Mouse (Mus musculus) myocyte (in vitro differentiated cells): ENCODE results near the gene Pak3. TPM values are rescaled to one million over a fixed set of nuclear protein-coding genes. Genes with fewer than 3 reads are reported as not detected.
A peak's percentile ranks its signal among the peaks of the same experiment; 100 is the strongest.

Experiments
- H3K27me3 ChIP-seq: one replicate; pipeline ENCODE4 v1.6.1; 2011; ENCODE audit not compliant: control insufficient read depth, insufficient read depth, insufficient read length
- H3K36me3 ChIP-seq: one replicate; pipeline ENCODE4 v1.6.1; 2011; ENCODE audit not compliant: control insufficient read depth, insufficient read depth
- H3K4me2 ChIP-seq: one replicate; pipeline ENCODE4 v1.6.1; 2011; ENCODE audit warnings: low read depth, control low read depth
- H3K4me3 ChIP-seq: one replicate; pipeline ENCODE4 v1.5.1; 2011; ENCODE audit warnings: mild to moderate bottlenecking, control low read depth, moderate library complexity
- H3K79me2 ChIP-seq: one replicate; pipeline ENCODE4 v1.6.1; 2011; ENCODE audit not compliant: control insufficient read depth, insufficient read depth
- H3ac ChIP-seq: one replicate; pipeline ENCODE4 v1.6.1; 2011; ENCODE audit not compliant: control insufficient read depth, insufficient read length
- CEBPB ChIP-seq: IDR thresholded peaks from 2 replicates; pipeline ENCODE4 v1.6.1; 2011; ENCODE audit warnings: mild to moderate bottlenecking, moderate library complexity; ENCODE audit not compliant: poor library complexity, insufficient read depth, severe bottlenecking
- E2F4 ChIP-seq: IDR thresholded peaks from one replicate; pipeline ENCODE4 v1.6.1; 2011; ENCODE audit warnings: mild to moderate bottlenecking, control low read depth, moderate library complexity; ENCODE audit not compliant: insufficient read depth
- MAX ChIP-seq: IDR thresholded peaks from one replicate; pipeline ENCODE4 v1.6.1; 2011; ENCODE audit warnings: low read depth, mild to moderate bottlenecking, control low read depth
- MYOD1 ChIP-seq, 3 experiments: IDR thresholded peaks; one replicate each; pipeline ENCODE4 v1.6.1; 2011; ENCODE audit warnings: control low read depth in 2 of 3, low read depth in 2 of 3, mild to moderate bottlenecking in 2 of 3, moderate library complexity in 1 of 3; ENCODE audit not compliant: insufficient read length in 2 of 3, control insufficient read depth in 1 of 3
- MYOG ChIP-seq, 3 experiments: IDR thresholded peaks; one replicate each; pipeline ENCODE4 v1.6.1; 2011; ENCODE audit warnings: control low read depth in 2 of 3, low read depth in 2 of 3, mild to moderate bottlenecking in 2 of 3; ENCODE audit not compliant: insufficient read length in 2 of 3, control insufficient read depth in 1 of 3, insufficient read depth in 1 of 3
- POLR2A ChIP-seq: IDR thresholded peaks from one replicate; pipeline ENCODE4 v1.6.1; 2011; ENCODE audit warnings: low read depth, mild to moderate bottlenecking, control low read depth, moderate library complexity; ENCODE audit not compliant: insufficient read length
- POLR2AphosphoS2 ChIP-seq: IDR thresholded peaks from one replicate; pipeline ENCODE4 v1.6.1; 2011; ENCODE audit warnings: low read depth, control low read depth; ENCODE audit not compliant: insufficient read length
- REST ChIP-seq: IDR thresholded peaks from one replicate; pipeline ENCODE4 v1.6.1; 2011; ENCODE audit warnings: mild to moderate bottlenecking, control low read depth, moderate library complexity; ENCODE audit not compliant: insufficient read depth, insufficient read length
- SRF ChIP-seq: IDR thresholded peaks from one replicate; pipeline ENCODE4 v1.6.1; 2011; ENCODE audit warnings: low read depth; ENCODE audit not compliant: control insufficient read depth, insufficient read length
- TCF12 ChIP-seq: IDR thresholded peaks from one replicate; pipeline ENCODE4 v1.6.1; 2011; ENCODE audit warnings: mild to moderate bottlenecking, control low read depth; ENCODE audit not compliant: poor library complexity, insufficient read depth, severe bottlenecking
- TCF3 ChIP-seq: IDR thresholded peaks from one replicate; pipeline ENCODE4 v1.6.1; 2011; ENCODE audit warnings: low read depth, control low read depth; ENCODE audit not compliant: insufficient read length
- USF1 ChIP-seq: IDR thresholded peaks from one replicate; pipeline ENCODE4 v1.6.1; 2011; ENCODE audit warnings: low read depth, mild to moderate bottlenecking, control low read depth, moderate library complexity
- polyA plus RNA-seq: library from polyadenylated mRNA; unstranded; fragments of >200 nt; fragmentation: generic; extraction: Trizol; gene quantifications from one replicate; pipeline ENCODE4 v1.2.1, GENCODE M21; 2012; ENCODE audit warnings: missing spikeins

Gene Pak3
- polyA plus RNA-seq, 1 experiment = 0.55 TPM

DNA sequence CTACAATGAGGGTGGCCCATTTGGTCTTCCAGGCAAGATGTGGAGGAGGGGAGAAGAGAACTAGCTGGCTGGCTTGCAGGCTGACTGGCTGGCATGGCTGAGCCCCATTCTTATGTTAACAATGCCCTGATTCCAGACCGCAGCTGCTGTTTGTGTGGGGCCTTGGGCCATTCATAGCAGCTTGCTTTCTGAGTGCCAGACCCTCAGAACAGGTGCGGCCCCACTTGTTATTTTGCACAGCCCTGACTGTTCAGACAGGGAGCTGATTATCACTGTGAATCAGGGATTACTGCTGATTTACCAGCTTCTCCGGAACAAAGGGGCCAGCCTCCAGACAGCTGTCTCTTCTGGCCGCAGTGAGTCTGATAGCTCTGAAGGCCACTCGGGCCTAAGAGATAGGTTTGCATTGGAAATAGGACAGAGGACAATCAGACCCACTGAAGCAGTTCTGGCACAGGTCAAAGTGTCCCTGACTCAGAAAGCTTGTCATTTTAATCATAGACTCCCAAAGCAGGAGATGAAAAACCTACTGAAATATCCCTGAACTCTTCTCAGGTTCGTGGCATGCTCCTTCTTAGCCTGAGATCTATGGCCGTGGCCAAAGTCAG lies 24.9 kb downstream of the Pak3 start:
- no peaks in the 10 kb centered on the region for H3K27me3 ChIP-seq
- H3K4me3 ChIP-seq = no peak overlapping the region
- no peak overlapping the region for H3ac ChIP-seq
- H3K36me3 ChIP-seq = no peaks in the 10 kb centered on the region
- H3K79me2 ChIP-seq = no peaks in the 10 kb centered on the region
- peak overlapping the region; percentile 45 for H3K4me2 ChIP-seq
- TF ChIP-seq POLR2A = no peak
- TF ChIP-seq TCF12 = peak; percentile 18
- no peak for TF ChIP-seq SRF
- peak; percentile 76 to 93 (median 85) for TF ChIP-seq MYOD1 (IDR thresholded peaks at IDR 0.05; ENCODE audit: control insufficient read depth in 1 of 3, insufficient read length in 2 of 3, low read depth in 2 of 3)
- TF ChIP-seq REST = no peak
- TF ChIP-seq USF1 = no peak
- TF ChIP-seq MYOG (IDR thresholded peaks at IDR 0.05; ENCODE audit: control insufficient read depth in 1 of 3, insufficient read depth in 1 of 3, insufficient read length in 2 of 3, low read depth in 2 of 3) = peak; percentile 55 to 92 (median 88)

DNA sequence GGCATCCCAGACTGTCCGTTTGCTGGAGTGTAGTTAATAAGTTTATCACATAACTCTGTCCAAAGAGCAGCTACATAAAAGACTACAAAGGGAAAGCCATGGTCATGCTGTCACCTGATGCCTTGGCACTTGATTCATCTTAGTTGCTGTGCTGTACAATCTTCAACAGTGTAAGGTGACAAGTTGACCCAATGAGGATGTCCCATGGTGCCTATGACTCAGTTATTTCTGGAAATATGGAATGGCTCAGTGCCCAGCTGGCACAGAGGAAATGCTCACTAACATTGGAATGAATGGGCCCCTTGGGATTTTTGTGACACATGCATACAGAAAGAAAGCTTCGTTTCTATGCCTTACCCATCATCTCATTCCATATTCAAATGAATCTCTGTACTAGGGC lies 55.3 kb downstream of the Pak3 start:
- H3K79me2 ChIP-seq = no peaks in the 10 kb centered on the region
- no peak overlapping the region for H3ac ChIP-seq
- H3K4me3 ChIP-seq = no peak overlapping the region
- H3K36me3 ChIP-seq = no peaks in the 10 kb centered on the region
- TF ChIP-seq POLR2A (no peak), USF1 (peak; percentile 26), CEBPB (no peak), MYOG (IDR thresholded peaks at IDR 0.05; ENCODE audit: control insufficient read depth in 1 of 3, insufficient read depth in 1 of 3, insufficient read length in 2 of 3, low read depth in 2 of 3) (no peak)
- no peaks in the 10 kb centered on the region for H3K27me3 ChIP-seq
- no peak overlapping the region for H3K4me2 ChIP-seq

DNA sequence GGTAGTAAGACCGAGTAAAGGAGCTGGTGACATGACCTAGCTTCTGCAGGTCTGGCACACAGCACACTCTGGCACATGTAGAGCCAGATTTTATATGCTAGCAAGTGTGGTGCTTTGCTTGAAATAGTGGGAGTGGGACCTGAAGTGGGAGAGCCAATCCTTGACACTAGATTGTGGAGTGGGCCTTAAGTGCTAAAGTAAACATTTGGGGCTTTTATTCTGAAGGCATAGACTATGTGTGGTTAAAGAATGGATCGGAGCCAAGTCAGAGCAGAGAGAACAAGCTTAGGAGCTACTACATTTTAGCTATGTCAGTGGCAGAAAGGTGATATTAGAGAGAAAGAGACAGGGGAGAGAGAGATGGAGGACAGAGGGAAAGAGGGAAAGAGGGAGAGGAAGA lies 61.5 kb downstream of the Pak3 start:
- TF ChIP-seq E2F4 = no peak
- no peak for TF ChIP-seq POLR2A
- no peak for TF ChIP-seq CEBPB
- no peak for TF ChIP-seq REST
- no peak for TF ChIP-seq TCF3
- TF ChIP-seq MYOD1 (IDR thresholded peaks at IDR 0.05; ENCODE audit: control insufficient read depth in 1 of 3, insufficient read length in 2 of 3, low read depth in 2 of 3) = no peak
- no peak for TF ChIP-seq MYOG (IDR thresholded peaks at IDR 0.05; ENCODE audit: control insufficient read depth in 1 of 3, insufficient read depth in 1 of 3, insufficient read length in 2 of 3, low read depth in 2 of 3)
- TF ChIP-seq TCF12 = no peak
- no peak for TF ChIP-seq SRF
- TF ChIP-seq POLR2AphosphoS2 = no peak
- no peak for TF ChIP-seq USF1
- no peak for TF ChIP-seq MAX
- H3K27me3 ChIP-seq = no peaks in the 10 kb centered on the region
- no peaks in the 10 kb centered on the region for H3K36me3 ChIP-seq
- no peak overlapping the region for H3ac ChIP-seq
- no peak overlapping the region for H3K4me3 ChIP-seq
- H3K4me2 ChIP-seq = no peak overlapping the region
- H3K79me2 ChIP-seq = no peaks in the 10 kb centered on the region

DNA sequence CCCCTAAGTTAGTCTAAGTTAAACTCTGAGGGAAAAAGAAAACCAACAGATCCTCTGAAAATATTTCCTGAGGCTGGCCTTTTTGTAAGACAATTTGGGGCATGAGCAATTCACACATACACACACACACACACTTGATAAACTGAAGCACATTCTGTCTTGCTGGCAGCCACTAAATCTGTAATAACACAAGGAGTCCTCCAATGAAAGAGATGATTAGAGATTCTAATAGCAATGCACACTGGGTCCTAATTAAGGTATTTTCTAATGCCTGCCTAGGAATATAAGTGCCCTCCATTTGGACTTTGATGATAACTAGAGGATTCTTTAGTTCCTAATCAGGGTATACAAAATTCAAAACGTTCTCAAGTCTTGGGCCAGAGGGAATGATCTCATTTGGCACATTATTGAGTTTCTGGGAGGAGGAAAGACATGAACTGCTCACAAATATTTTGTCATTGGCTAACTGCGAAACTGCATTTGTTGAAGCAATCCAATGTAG lies 62.1 kb downstream of the Pak3 start:
- no peak overlapping the region for H3K4me2 ChIP-seq
- TF ChIP-seq POLR2AphosphoS2 (no peak), TCF3 (no peak), MYOD1 (IDR thresholded peaks at IDR 0.05; ENCODE audit: control insufficient read depth in 1 of 3, insufficient read length in 2 of 3, low read depth in 2 of 3) (no peak), CEBPB (no peak), MYOG (IDR thresholded peaks at IDR 0.05; ENCODE audit: control insufficient read depth in 1 of 3, insufficient read depth in 1 of 3, insufficient read length in 2 of 3, low read depth in 2 of 3) (no peak), E2F4 (no peak), USF1 (no peak), TCF12 (no peak), POLR2A (no peak), SRF (no peak), MAX (no peak), REST (no peak)
- no peaks in the 10 kb centered on the region for H3K27me3 ChIP-seq
- H3K79me2 ChIP-seq = no peaks in the 10 kb centered on the region
- H3K36me3 ChIP-seq = no peaks in the 10 kb centered on the region
- no peak overlapping the region for H3ac ChIP-seq
- H3K4me3 ChIP-seq = no peak overlapping the region

- TF ChIP-seq CEBPB (no peak), MAX (no peak), TCF12 (no peak)
- no peaks in the 10 kb centered on the region for H3K36me3 ChIP-seq
- no peak overlapping the region for H3K4me2 ChIP-seq
- H3K4me3 ChIP-seq = no peak overlapping the region
- no peak overlapping the region for H3ac ChIP-seq
- H3K79me2 ChIP-seq = no peaks in the 10 kb centered on the region
- no peaks in the 10 kb centered on the region for H3K27me3 ChIP-seq
Observed at GRCm38 (mm10) chrX:143606877-143607449, 88.6 kb downstream of the Pak3 start.
